10 mouse cellular contexts compared by ENCODE assay signal in the genomic region with DNA sequence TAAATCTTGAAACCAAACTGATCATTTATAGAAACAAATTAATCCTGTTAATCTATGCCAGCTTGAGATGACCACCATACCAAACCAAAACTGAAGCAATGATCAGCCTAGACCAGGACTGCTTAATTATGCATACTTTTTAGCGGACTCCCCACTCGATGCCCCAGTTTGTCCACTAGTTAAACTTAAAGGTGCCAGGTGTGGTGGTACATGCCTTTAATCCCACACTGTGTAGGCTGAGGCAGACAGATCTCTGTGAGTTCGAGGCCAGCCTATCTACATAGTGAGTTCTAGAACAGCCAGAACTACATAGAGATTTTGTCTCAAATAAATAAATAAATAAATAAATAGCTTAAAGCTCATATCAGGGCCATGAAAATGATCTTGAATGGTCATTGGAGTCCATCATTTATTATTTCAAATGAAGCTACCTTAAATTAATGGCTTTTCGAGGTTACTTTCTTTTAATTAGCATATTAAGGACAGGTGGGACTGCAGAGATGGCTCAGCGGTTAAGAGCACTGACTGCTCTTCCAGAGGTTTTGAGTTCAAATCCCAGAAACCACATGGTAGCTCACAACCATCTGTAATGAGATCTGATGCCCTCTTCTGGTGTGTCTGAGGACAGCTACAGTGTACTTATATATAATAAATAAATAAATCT. TPM values are rescaled to one million over a fixed set of nuclear protein-coding genes. Genes with fewer than 3 reads are reported as not detected.
DNase-seq lines count a peak whose midpoint lies in the region; ATAC-seq lines count a peak whose summit lies in the region.
"Had no signal": no experiment of that assay in that cellular context is flagged by ENCODE, and none has a peak within 500 bp of the region (broad histone marks: within the 10 kb centered on the region; RNA-seq: fewer than 3 reads in every experiment).

No protein-coding gene starts in this region.

- no peak overlapping the region for H3K27ac ChIP-seq in midbrain, embryonic 11.5 days (ENCODE audit: low read depth, low read length)
- H3K27ac ChIP-seq in midbrain, embryonic 10.5 days (replicated peaks): no peak overlapping the region
- H3K27ac ChIP-seq in liver, embryonic 15.5 days (replicated peaks): no peak overlapping the region

- peaks cover 4% of the 10 kb centered on the region for H3K4me1 ChIP-seq in midbrain, embryonic 11.5 days (ENCODE audit: control insufficient read depth, insufficient read depth, low read length)
- peaks cover 13% of the 10 kb centered on the region for H3K4me1 ChIP-seq in midbrain, embryonic 10.5 days
- peaks cover 18% of the 10 kb centered on the region for H3K4me1 ChIP-seq in liver, embryonic 15.5 days (replicated peaks)

- DNase-seq in heart, adult 11 months: peak; percentile 65
- DNase-seq in heart, adult 9 months (ENCODE audit: low spot score in 2 of 2): no peak
- DNase-seq in midbrain, embryonic 11.5 days (ENCODE audit: low spot score, missing footprints): no peak
- no peak for DNase-seq in midbrain, embryonic 10.5 days (ENCODE audit: low spot score)
- DNase-seq in urinary bladder, postnatal 14 days (ENCODE audit: low spot score): no peak
- DNase-seq in frontal cortex, adult 2 months (ENCODE audit: extremely low spot score in 1 of 2, low spot score in 1 of 2): no peak

- no peak overlapping the region for H3K9ac ChIP-seq in midbrain, embryonic 11.5 days (ENCODE audit: low read length)
- no peak overlapping the region for H3K9ac ChIP-seq in liver, embryonic 15.5 days

- H3K4me2 ChIP-seq in midbrain, embryonic 11.5 days: peak overlapping the region; percentile 82
- peak overlapping the region; percentile 79 for H3K4me2 ChIP-seq in liver, embryonic 15.5 days

- 89% methylated on average over 5 of the region's 5 CpGs for WGBS in midbrain, embryonic 11.5 days
- WGBS in midbrain, embryonic 10.5 days: 89% methylated on average over 5 of the region's 5 CpGs
- 78% methylated on average over 5 of the region's 5 CpGs for WGBS in liver, embryonic 15.5 days (ENCODE audit: insufficient replicate concordance)

- no peaks in the 10 kb centered on the region for H3K27me3 ChIP-seq in midbrain, embryonic 11.5 days (ENCODE audit: control insufficient read depth, insufficient read depth, low read length)
- no peaks in the 10 kb centered on the region for H3K27me3 ChIP-seq in midbrain, embryonic 10.5 days (ENCODE audit: low read depth, poor library complexity, severe bottlenecking)
- H3K27me3 ChIP-seq in liver, embryonic 15.5 days: no peaks in the 10 kb centered on the region

- H3K4me3 ChIP-seq in midbrain, embryonic 11.5 days (ENCODE audit: low read depth, low read length): peak overlapping the region; percentile 66; the same call in 1 of the 2 replicates
- no peak overlapping the region for H3K4me3 ChIP-seq in midbrain, embryonic 10.5 days
- peak overlapping the region; percentile 72 for H3K4me3 ChIP-seq in liver, embryonic 15.5 days (replicated peaks)

- no peaks in the 10 kb centered on the region for H3K9me3 ChIP-seq in midbrain, embryonic 11.5 days (ENCODE audit: control insufficient read depth, low read length)
- H3K9me3 ChIP-seq in midbrain, embryonic 10.5 days (replicated peaks): no peaks in the 10 kb centered on the region
- no peaks in the 10 kb centered on the region for H3K9me3 ChIP-seq in liver, embryonic 15.5 days (replicated peaks)

- ATAC-seq in midbrain, embryonic 11.5 days (ENCODE audit: low FRiP score): no peak; the same call in none of the 2 replicates
- no peak for ATAC-seq in liver, embryonic 15.5 days (ENCODE audit: insufficient read depth)
- ATAC-seq in inflammation-experienced regulatory T-cells, adult 6 months: no peak

- peaks cover 3% of the 10 kb centered on the region; the same call in 1 of the 2 replicates for H3K36me3 ChIP-seq in midbrain, embryonic 11.5 days (ENCODE audit: control insufficient read depth, insufficient read depth, low read length)
- peaks cover 19% of the 10 kb centered on the region for H3K36me3 ChIP-seq in midbrain, embryonic 10.5 days
- H3K36me3 ChIP-seq in liver, embryonic 15.5 days (replicated peaks): peaks cover 16% of the 10 kb centered on the region

RNA-seq across cellular contexts. Expression of gene Mrpl16, which starts 0.8 kb away (rescaled TPM):
- 57.2 and 60.8 TPM in 2 replicates for polyA plus RNA-seq in midbrain, embryonic 11.5 days (2014; fragmentation: Nextera tagmentation; extraction: Ambion mirVana)
- polyA plus RNA-seq in midbrain, embryonic 10.5 days (2016; fragmentation: Nextera tagmentation; extraction: Ambion mirVana): 56.0 and 57.6 TPM in 2 replicates
- polyA plus RNA-seq in liver, embryonic 15.5 days (2015; fragmentation: Nextera tagmentation; extraction: Ambion mirVana): 28.0 and 33.6 TPM in 2 replicates
- 36.4 and 41.1 TPM in 2 replicates for polyA plus RNA-seq in frontal cortex, adult 2 months (2012; rRNA removed)
- polyA plus RNA-seq in inflammation-experienced regulatory T-cells, adult 6 months (2017; shearing (Covaris generic)): 10 to 100 TPM; 34.9 to 46.7 (median 44.9) TPM

RNA-seq across cellular contexts. Expression of gene Gif, which starts 22.0 kb away (rescaled TPM):
- not detected in 2 replicates for polyA plus RNA-seq in midbrain, embryonic 11.5 days (2014; fragmentation: Nextera tagmentation; extraction: Ambion mirVana)
- polyA plus RNA-seq in midbrain, embryonic 10.5 days (2016; fragmentation: Nextera tagmentation; extraction: Ambion mirVana): not detected in 2 replicates
- not detected in 2 replicates for polyA plus RNA-seq in liver, embryonic 15.5 days (2015; fragmentation: Nextera tagmentation; extraction: Ambion mirVana)
- not detected in 2 replicates for polyA plus RNA-seq in frontal cortex, adult 2 months (2012; rRNA removed)
- polyA plus RNA-seq in inflammation-experienced regulatory T-cells, adult 6 months (2017; shearing (Covaris generic)): not detected
- polyA plus RNA-seq: activated CD4-positive, CD25-positive, alpha-beta regulatory T cell, adult 4 months; C2C12 had no signal

RNA-seq across cellular contexts. Expression of gene Stx3, which starts 49.8 kb away (rescaled TPM):
- 19.5 and 23.1 TPM in 2 replicates for polyA plus RNA-seq in midbrain, embryonic 11.5 days (2014; fragmentation: Nextera tagmentation; extraction: Ambion mirVana)
- 13.7 and 16.0 TPM in 2 replicates for polyA plus RNA-seq in midbrain, embryonic 10.5 days (2016; fragmentation: Nextera tagmentation; extraction: Ambion mirVana)
- 1.7 TPM in 2 replicates for polyA plus RNA-seq in liver, embryonic 15.5 days (2015; fragmentation: Nextera tagmentation; extraction: Ambion mirVana)
- polyA plus RNA-seq in frontal cortex, adult 2 months (2012; rRNA removed): 39.5 and 44.2 TPM in 2 replicates
- polyA plus RNA-seq in inflammation-experienced regulatory T-cells, adult 6 months (2017; shearing (Covaris generic)): 1 to 10 TPM; 2.1 to 3.3 (median 3.2) TPM
